Mouse (Mus musculus): Measurements from ENCODE around the gene Tbc1d23.
A peak's percentile ranks its signal among the peaks of the same experiment; 100 is the strongest.

Gene Tbc1d23

DNA sequence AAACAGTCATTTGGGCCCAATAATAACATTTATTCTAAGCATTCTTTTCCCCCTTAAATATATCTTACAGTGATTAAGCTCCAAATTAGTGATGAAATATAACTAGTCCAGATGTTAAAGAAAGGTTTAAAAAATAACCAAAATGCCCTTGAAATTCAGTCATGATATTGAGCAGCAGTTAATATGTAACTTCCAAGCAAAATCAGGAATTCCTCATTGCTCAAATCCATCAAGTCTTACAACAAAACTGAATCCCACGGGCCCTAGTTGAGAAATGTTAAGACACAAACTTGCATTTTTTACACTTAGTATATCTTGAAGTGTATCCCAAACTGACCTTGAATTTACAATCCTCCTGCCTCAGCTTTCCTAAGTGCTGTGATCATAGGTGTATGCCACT is 67.6 kb downstream of the Tbc1d23 start:
- DNase-seq (ENCODE audit: extremely low spot score): no peak

DNA sequence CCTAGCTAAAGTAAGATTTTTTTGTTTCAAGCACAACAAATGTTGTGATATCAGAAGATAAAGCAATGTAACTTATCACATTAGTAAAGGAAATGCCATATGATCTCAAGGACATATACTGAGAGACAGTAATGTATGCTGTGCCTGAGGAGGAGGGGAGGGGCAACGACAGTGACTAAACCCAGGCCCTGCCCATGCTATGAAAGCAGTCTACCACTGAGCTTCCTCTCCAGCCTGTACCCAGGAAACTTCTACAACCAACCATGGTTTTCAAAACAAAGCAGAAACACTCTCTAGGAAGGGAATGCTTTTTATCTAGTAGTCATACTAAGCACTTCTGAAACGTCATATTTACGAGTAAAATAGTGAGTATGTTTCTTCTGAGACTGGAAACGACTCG is 68.5 kb downstream of the Tbc1d23 start:
- no peak for DNase-seq (ENCODE audit: extremely low spot score)

DNA sequence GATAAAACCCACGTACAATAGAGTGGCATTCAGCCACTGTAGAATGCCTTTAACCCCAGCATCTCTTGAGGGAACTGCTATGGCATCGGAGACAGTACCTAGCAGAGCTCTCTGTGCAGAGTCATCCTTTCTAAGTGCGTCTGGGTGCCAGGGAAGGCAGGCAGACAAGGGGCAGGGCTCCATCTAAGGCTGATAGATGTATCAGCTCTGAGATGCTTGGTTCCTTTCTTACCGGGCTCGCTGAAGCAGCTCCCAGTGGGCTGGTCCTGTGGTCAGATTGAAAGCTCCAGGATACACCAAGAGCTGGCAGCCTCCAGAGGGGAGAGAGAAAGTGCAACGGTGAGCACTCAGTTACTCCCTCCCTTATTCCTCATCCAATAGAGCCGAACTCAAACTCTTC is 71.5 kb downstream of the Tbc1d23 start:
- DNase-seq (ENCODE audit: extremely low spot score): no peak

DNA sequence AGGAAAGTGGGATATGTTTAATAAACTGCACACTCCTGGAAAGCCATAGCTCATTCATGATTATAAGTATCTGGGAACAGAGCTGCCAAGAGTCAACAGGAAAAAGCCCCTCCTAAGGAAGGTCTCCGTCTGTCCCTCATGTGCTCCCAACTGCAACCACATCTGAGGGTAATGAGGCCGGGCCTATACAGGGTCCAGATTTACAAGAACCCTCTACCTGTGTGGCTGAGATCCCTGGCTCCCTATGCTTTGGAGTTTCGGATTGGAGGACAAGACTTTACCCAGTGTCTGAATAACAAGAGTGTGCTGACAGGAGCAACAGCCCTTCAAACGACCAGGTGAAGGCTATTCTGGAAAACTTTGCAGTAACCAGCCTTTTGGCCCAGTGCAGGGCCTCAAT is 73.6 kb downstream of the Tbc1d23 start:
- DNase-seq (ENCODE audit: extremely low spot score): no peak

DNA sequence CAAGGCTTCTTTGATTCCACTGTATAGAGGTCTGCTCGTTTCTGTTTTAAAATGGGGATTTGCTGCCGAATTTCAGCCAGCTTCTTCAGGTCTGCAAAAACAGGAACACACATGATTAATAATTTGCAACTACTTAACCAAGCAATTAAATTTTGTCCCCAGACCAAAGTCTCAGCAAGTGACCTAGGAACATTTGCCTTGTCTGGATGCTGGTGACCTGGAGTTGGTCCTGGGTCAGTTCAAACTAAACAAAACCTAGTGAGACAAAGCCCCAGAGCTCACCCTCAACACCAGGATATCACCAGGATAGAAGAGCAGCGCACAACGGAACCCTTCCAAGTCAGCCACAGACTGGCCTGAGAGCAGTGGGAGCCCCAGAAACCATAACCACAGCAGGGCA is 74.2 kb downstream of the Tbc1d23 start:
- no peak for DNase-seq (ENCODE audit: extremely low spot score)

DNA sequence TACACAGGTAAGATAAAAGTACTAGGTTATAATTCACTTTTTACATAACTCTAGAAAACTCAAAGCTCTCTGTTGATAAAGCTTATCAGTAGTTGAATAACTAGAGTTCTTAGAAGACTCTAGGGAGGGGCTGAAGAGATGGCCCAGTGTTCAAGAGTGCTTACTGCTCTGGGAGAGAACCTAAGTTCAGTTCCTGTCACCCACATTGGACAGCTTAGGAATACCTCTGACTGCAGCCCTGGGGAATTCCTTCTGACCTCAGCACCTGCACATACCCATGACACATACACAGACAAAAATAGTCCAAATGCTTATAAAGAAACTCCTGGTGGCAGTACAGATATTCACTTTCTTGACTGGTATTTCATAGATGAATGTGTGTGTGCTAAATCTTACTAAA is 75.4 kb downstream of the Tbc1d23 start:
- DNase-seq (ENCODE audit: extremely low spot score): no peak

DNA sequence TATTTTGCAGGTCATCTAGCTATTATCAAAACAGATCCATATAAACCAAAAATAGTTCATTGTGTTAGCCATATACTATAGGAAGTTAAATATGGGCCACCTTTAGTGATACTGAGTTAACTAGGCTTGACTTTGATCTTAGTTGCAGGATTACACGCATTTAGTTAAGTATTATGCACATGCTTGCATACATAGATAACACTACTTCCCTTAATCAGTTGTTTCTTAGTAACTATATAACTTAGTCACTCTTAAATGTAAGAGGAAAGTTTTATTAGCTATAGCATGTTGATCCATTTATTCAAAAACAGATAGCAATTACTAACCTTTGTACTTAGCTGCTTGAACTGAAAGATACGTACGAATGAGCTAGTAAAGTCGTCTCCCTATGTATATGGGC is 79.9 kb downstream of the Tbc1d23 start:
- no peak for DNase-seq (ENCODE audit: extremely low spot score)

DNA sequence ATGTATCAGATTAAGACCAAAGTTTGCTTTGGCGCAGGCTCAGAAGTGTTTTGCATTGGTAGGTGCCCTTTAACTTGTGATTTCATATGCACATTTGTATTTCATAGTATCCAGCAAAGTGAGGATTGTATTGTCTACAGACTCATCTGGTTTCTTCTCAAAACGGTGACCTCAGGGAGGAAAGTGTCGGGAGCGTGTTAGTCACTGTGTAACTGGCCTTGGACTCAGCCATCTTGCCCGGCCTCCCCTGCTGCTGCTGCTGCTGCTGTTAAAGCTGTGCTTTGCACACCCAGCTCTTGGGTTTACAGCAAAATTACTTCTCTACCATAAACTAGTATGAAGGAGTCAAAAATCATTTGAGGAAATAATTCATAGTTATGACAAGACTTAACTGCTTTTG is 86.6 kb downstream of the Tbc1d23 start:
- no peak for DNase-seq (ENCODE audit: extremely low spot score)

DNA sequence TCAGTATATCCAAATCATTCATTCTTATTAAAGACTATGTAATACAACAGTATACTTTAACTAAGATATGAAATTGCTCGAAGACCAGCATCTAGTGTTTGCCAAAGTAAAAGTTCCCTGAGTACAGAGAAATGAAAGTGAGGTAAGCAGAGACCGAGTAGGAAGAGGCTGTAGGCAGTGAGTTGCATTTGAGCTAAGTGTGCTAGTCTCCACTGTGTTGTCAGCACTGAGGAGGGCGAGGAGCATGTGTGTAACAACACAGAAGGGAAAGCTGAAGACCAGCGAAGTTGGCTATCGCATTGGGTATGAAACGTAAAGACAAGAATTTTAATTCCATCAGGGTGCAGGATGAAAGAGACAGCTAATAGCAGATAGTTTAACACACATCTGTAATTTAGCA is 97.7 kb downstream of the Tbc1d23 start:
- no peak for DNase-seq (ENCODE audit: extremely low spot score)

DNA sequence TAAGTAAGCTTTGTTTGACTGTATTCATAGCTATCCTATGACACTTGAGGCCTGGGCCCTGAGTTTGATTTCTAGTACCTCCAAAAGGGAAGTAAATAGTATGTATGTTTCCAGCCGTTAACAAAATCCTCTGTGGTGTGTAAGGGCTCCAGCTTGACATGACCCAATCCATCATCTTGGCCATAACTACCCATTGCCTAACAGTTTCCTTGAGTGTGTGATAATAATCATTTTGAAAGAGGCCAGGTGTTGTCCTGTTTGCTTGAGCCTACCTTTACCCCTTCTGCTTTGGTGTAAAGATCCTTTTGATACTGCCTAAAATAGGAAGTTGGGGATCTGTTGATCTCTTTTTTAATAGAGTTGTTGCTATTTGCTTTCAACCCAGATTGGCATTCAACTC is 99.0 kb downstream of the Tbc1d23 start:
- no peak for DNase-seq (ENCODE audit: extremely low spot score)

DNA sequence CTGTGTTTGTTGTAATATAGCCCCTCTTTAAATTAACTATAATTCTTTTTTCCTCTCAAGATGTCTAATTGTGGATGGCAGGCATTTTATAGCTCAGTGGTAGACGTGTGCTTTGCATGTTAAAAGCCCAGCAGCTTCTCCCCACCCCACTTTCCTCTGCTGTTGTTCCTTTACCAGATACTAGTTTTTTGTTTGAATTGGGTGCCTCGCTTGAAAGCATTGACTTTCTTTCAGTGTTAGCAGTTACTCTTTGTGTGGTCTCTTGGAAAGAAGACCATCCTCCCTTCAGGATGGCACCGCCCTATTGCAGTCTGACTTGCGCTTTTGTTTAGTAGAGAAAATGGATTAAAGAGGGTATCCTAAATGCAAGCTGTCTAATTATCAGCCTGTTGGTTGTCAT is 99.8 kb downstream of the Tbc1d23 start:
- no peak for DNase-seq (ENCODE audit: extremely low spot score)

DNA sequence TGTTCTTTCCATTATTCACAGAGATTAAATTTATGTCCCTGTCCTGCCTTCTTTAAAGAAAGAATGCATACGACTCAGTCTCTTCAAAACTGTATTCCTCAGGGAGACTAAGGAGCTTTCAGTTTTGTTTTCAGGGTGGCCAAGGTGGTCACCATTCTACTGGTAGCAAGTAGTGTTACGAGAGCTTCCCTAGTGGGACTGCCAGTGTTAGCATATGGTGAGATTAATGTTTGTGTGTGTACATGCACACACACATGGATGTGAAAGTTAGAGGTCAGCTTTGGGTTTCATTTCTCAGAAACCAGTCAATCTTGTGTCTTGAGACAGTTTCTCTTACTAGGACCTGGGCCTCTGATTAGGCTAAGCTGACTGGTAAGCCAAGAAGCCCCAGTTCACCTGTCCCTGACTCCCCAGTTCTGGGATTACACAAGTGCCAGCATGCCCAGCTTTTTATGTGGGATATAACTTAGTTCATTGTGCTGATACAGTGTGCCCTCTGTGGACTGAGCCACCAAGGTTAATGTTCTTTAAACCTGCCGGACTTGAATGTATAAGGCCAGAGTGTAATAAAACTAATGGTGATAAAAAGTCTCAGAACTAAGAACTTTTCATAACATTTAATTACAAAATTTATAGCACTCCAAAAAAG is 100.4 kb downstream of the Tbc1d23 start:
- DNase-seq (ENCODE audit: extremely low spot score): no peak

DNA sequence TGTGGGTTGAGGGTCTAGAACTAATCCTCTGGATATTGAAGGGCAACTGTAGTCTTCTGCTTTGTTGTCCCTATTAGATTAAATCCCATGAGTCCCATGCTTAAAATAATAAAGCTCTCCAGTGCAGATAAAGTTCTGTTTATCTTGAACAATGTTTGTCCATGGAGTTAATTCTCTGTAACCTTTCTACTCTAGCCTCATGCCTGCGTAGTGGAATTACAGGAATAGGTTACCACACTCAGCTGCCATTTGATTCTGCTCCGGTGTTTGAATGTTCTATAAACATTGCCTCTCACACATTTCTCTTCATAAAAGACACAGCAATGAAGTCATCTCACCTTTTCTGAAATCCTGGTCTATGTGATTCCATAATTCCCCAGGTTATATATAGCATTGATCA is 103.5 kb downstream of the Tbc1d23 start:
- no peak for DNase-seq (ENCODE audit: extremely low spot score)

DNA sequence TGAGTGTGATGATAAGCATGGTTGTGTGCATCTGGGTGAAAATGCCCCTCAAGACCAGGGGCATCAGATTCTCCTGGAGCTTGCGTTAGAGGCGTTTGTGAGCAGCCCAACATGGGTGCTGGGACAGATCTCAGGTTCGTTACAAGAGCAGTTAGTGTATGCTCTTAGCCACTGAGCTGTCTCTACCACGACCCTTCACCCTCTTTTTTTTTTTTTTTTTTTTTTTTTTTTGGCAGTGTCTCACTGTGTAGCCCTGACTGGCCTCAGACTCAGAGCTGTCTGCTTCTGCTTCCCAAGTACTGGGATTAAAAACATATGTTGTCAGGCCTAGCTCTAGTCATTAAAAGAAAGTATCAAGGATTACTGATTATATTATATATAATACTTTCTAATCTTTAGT is 105.0 kb downstream of the Tbc1d23 start:
- no peak for DNase-seq (ENCODE audit: extremely low spot score)

DNA sequence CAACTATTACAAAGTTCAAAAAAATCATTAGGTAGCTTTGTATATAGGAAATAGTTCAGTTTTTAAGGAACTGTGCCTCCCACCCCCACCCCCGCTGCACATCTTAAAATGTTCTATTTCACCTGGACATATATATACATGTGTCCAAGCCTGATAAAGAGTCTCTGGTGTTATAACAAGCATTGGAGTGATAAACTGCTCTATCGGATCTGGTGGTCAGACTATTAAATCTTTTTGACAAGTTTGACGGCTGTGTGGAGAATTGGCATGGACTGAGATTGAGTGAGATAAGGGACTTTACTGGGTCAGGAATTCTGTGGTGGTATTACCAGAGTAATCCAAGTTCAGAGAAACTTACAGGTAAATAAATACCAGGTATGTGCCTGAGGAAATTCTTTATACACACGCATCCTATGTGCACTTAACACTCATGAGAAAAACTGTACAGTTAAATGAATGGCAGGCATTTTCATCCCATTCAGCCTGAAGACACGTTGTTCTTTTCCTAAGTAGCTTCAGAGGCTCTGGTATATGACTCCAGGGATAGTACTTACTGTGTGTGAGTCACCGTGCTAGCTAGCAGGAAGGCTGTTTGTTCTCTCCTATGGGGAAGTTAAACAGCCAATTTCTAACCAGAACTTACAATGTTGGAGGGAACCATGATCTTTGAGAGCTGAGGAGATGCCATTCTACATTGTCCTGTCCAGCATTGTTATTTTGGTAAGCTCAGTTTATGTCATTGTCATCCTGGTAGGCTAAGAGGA is 108.4 kb downstream of the Tbc1d23 start:
- DNase-seq (ENCODE audit: extremely low spot score): no peak

DNA sequence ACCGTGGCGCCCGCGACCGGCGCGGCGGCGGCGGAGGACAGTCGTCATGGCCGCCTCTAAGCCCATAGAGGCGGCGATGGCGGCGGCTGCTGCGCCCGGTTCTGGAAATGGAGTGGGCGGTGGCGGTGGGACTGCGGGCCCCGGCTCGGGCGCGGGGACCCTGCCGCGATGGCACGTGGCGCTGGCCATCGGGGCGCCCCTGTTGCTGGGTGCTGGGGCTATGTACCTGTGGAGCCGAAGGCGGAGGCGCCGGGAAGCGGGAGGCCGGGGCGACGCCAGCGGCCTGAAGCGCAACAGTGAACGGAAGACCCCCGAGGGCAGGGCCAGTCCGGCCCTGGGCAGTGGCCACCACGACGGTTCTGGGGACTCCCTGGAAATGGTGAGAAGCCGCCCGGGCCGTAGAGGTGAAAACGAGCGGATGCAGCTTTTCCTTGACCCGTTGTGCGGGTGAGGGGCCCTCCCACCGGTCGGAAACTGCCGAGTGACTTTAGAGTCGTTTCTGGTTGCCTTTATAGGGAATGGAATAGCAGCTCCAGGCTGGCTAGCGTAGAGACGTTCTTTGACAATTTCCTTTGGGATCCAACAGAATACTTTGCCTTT is 109.4 kb downstream of the Tbc1d23 start:
- DNase-seq (ENCODE audit: extremely low spot score): no peak

DNA sequence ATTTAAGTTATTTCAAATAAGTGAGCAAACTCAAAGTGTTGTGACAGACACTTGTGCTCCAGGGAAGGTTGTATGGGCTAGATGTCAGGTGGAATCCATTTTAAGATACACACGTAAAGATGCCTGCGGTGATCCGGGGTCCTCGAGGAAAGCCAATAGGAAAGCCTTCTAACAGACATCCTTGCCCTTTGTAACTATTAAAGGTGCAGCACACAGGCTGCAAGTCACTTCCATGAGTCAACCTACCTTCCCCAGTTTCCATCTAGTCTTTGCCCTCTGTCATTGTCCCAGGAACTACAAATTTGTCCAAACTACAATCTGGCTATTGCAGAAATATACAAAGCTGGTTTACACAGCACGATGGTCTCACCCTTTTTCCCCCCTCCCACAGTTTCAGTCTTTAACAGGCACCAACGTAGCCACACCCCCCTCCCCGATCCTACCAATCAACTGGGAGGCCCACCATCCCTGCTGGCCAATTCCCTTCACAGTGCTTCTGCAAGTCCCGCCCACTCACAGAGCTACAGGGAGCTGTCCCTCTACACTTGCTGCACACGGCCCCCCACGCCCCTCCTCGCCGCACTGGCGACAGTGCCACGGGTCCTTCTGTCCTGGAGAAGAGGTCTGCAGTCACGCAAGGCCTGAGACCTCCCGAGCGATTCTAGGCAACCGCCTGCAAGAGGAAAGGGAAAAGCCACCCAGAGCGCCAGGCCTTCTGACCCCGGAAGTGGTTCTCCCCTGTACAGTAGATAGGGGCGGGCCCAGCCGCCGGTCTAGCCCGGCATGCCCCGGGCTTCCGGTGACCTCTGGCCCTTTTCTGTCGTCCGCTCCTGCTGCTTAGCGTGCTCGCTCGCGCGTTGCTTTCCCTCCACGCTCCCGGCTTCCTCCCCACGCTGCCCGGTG is 110.1 kb downstream of the Tbc1d23 start, which contains the start of gene Tomm70a:
TSS of gene Tomm70a (plus strand) at position 791 of the 903 bp plus-strand sequence.
- peak; percentile 97 for DNase-seq (ENCODE audit: extremely low spot score)
